Mouse (Mus musculus) T-helper 17 cell (primary cell): ENCODE measurements around the gene Gnl3l.

ENCODE experiments used
- in situ Hi-C, 2 experiments: fragments of 300-600 bp; cut with MboI, MseI; formaldehyde crosslinking; loops; 1 replicate in 1 of 2; 2 replicates in 1 of 2; pipeline ENCODE4 v1.15.1; 2025; ENCODE audit warnings: high pct_unique_total_duplicates in 2 of 2

Gene Gnl3l

GRCm38 (mm10) chrX:150956522-150957300 is 60.4 kb downstream of the Gnl3l start:
- in situ Hi-C loops, result loop anchor here (25.0 kb wide), 1 partner anchor 444 kb away; no protein-coding TSS in a partner anchor

- in situ Hi-C loops, result loop anchor here (25.0 kb wide), 1 partner anchor 444 kb away; no protein-coding TSS in a partner anchor
These were observed 61.1 kb downstream of the Gnl3l start for GRCm38 (mm10) chrX:150956016-150956415.

GRCm38 (mm10) chrX:150955441-150955840 is 61.7 kb downstream of the Gnl3l start:
- in situ Hi-C loops, result loop anchor here (25.0 kb wide), 1 partner anchor 443 kb away; no protein-coding TSS in a partner anchor

- in situ Hi-C loops, result loop anchor here (25.0 kb wide), 1 partner anchor 442 kb away; no protein-coding TSS in a partner anchor
These were observed 62.4 kb downstream of the Gnl3l start for GRCm38 (mm10) chrX:150954721-150955120.
